Mouse (Mus musculus) olfactory bulb, adult 2 months (tissue): ENCODE data around the gene Acbd5. TPM values are rescaled to one million over a fixed set of nuclear protein-coding genes. Genes with fewer than 3 reads are reported as not detected.

Source experiments
- H3K27ac ChIP-seq: fragments of 200-500 bp; 2 replicates; pipeline ENCODE4 v1.5.1; 2012; ENCODE audit warnings: low read depth, low read length; ENCODE audit not compliant: insufficient read depth
- H3K4me1 ChIP-seq: fragments of 200-500 bp; 2 replicates; pipeline ENCODE4 v1.6.1; 2012; ENCODE audit warnings: low read length; ENCODE audit not compliant: control insufficient read depth, insufficient read depth
- H3K4me3 ChIP-seq: fragments of 200-500 bp; 2 replicates; pipeline ENCODE4 v1.5.1; 2012; ENCODE audit warnings: mild to moderate bottlenecking, low read depth, low read length, moderate library complexity; ENCODE audit not compliant: insufficient read depth
- CTCF ChIP-seq: fragments of 200-500 bp; IDR thresholded peaks from 2 replicates; pipeline ENCODE4 v1.5.1; 2012; ENCODE audit warnings: low read depth, mild to moderate bottlenecking, low read length, moderate library complexity; ENCODE audit not compliant: insufficient read depth
- POLR2A ChIP-seq: fragments of 200-500 bp; IDR thresholded peaks from 2 replicates; pipeline ENCODE4 v1.6.1; 2012; ENCODE audit warnings: mild to moderate bottlenecking, low read depth, low read length, moderate library complexity; ENCODE audit not compliant: insufficient read depth
- WGBS: fragments of 180-500 bp; shearing (Covaris S2); methylation state at CpG from one replicate; pipeline ENCODE4 v1.1.7; 2018; 5-methylcytosine and 5-hydroxymethylcytosine counted together
- polyA plus RNA-seq: library from polyadenylated mRNA; stranded (reverse); fragments of >200 nt; gene quantifications from 2 replicates; pipeline ENCODE4 v1.2.4, GENCODE M21; 2012; ENCODE audit warnings: low replicate concordance; ENCODE audit not compliant: missing spikeins, insufficient read depth, insufficient read length

Acbd5 gene
- polyA plus RNA-seq, 1 experiment = not detected

GRCm38 (mm10) chr2:23078588-23078987, 10.6 kb downstream of the Acbd5 start:
- H3K4me1 ChIP-seq = no peaks in the 10 kb centered on the region
- TF ChIP-seq POLR2A (no peak), CTCF (no peak)
- no peak overlapping the region for H3K27ac ChIP-seq
- 98% methylated on average over 2 of the region's 2 CpGs for WGBS
- H3K4me3 ChIP-seq = no peak overlapping the region

- 94% methylated on average over 8 of the region's 8 CpGs for WGBS
- no peak overlapping the region for H3K4me3 ChIP-seq
- no peak overlapping the region for H3K27ac ChIP-seq
- no peaks in the 10 kb centered on the region for H3K4me1 ChIP-seq
- TF ChIP-seq POLR2A (no peak), CTCF (no peak)
Measured at GRCm38 (mm10) chr2:23084540-23084939, 16.6 kb downstream of the Acbd5 start.

- Histone ChIP-seq H3K27ac (no peak overlapping the region), H3K4me3 (no peak overlapping the region), H3K4me1 (no peaks in the 10 kb centered on the region)
- no peak for TF ChIP-seq POLR2A
- TF ChIP-seq CTCF = no peak
- 49% methylated on average over 5 of the region's 5 CpGs for WGBS
Measured at GRCm38 (mm10) chr2:23092216-23092615, 24.2 kb downstream of the Acbd5 start.

- H3K4me1 ChIP-seq = no peaks in the 10 kb centered on the region
- no peak overlapping the region for H3K27ac ChIP-seq
- TF ChIP-seq POLR2A = no peak
- no peak for TF ChIP-seq CTCF
- no peak overlapping the region for H3K4me3 ChIP-seq
Measured at GRCm38 (mm10) chr2:23097028-23097427, 29.1 kb downstream of the Acbd5 start.

GRCm38 (mm10) chr2:23102266-23102665, 34.3 kb downstream of the Acbd5 start:
- Histone ChIP-seq H3K27ac (no peak overlapping the region), H3K4me1 (no peaks in the 10 kb centered on the region), H3K4me3 (no peak overlapping the region)
- TF ChIP-seq POLR2A (no peak), CTCF (no peak)

- no peak for TF ChIP-seq POLR2A
- H3K27ac ChIP-seq = no peak overlapping the region
- H3K4me3 ChIP-seq = no peak overlapping the region
- H3K4me1 ChIP-seq = no peaks in the 10 kb centered on the region
Measured at GRCm38 (mm10) chr2:23119573-23119972, 51.6 kb downstream of the Acbd5 start.

- no peak for TF ChIP-seq POLR2A
- no peak for TF ChIP-seq CTCF
- WGBS = 3% methylated on average over 5 of the region's 5 CpGs
- no peak overlapping the region for H3K27ac ChIP-seq
Measured at GRCm38 (mm10) chr2:23155199-23155621, 87.2 kb downstream of the Acbd5 start.

GRCm38 (mm10) chr2:23155777-23156607, 88.0 kb downstream of the Acbd5 start, which contains the start of the genes Mastl and Yme1l1:
Gene Mastl, minus strand, starts transcription at chr2:23156024.
Gene Yme1l1, plus strand, starts transcription at chr2:23156369.
- Histone ChIP-seq H3K4me1 (peaks cover 11% of the 10 kb centered on the region), H3K27ac (peak within 1 kb of the TSS; percentile 100), H3K4me3 (peak within 1 kb of the TSS; percentile 66)
- TF ChIP-seq CTCF (0 out of 2 replicates have a peak, but pooled peaks have one; percentile 9), POLR2A (peak; percentile 38)
- under 1% methylated on average over 61 of the region's 61 CpGs for WGBS

More at GRCm38 (mm10) chr2:23155199-23155621, 87.2 kb downstream of the Acbd5 start:
- peaks cover 11% of the 10 kb centered on the region for H3K4me1 ChIP-seq
- H3K4me3 ChIP-seq = peak overlapping the region; percentile 66

- Histone ChIP-seq H3K4me3 (peak overlapping the region; percentile 66), H3K4me1 (peaks cover 11% of the 10 kb centered on the region), H3K27ac (peak overlapping the region; percentile 74; the same call in 1 of the 2 replicates)
- under 1% methylated on average over 17 of the region's 17 CpGs for WGBS
- no peak for TF ChIP-seq CTCF
- TF ChIP-seq POLR2A = no peak
Measured at GRCm38 (mm10) chr2:23156608-23157081, 88.7 kb downstream of the Acbd5 start.

Other genes starting within 250 kb of the Acbd5 start
- gene Pdss1, start 172.6 kb upstream of the Acbd5 start, polyA plus RNA-seq = not detected in 2 replicates
- 578 TPM in 1 of 2 replicates, not detected in the other for gene Abi1, start 27.9 kb upstream of the Acbd5 start, polyA plus RNA-seq
- gene Mastl, start 87.9 kb downstream of the Acbd5 start, polyA plus RNA-seq = not detected in 2 replicates
- not detected in 2 replicates for gene Yme1l1, start 88.2 kb downstream of the Acbd5 start, polyA plus RNA-seq
- not detected in 2 replicates for gene 4931423N10Rik, start 139.3 kb downstream of the Acbd5 start, polyA plus RNA-seq